Mouse (Mus musculus) ES-Bruce4 (cell line): ENCODE data around the gene Uspl1.

Experiments
- CTCF ChIP-seq: IDR thresholded peaks from one replicate; pipeline ENCODE4 v1.8.1; 2011; ENCODE audit warnings: low read depth, low read length
- POLR2A ChIP-seq: IDR thresholded peaks from one replicate; pipeline ENCODE4 v1.8.1; 2011; ENCODE audit warnings: low read length; ENCODE audit not compliant: insufficient read depth

- TF ChIP-seq POLR2A (no peak), CTCF (no peak)
Observed at GRCm38 (mm10) chr5:149215540-149215939, 31.4 kb downstream of the Uspl1 start.
